Mouse (Mus musculus) CH12.LX (cell line): ENCODE measurements at regions not wholly inside any gene's neighbourhood (a gene's known extent, or its start where the extent isn't known, plus 50 kb on each side); places are given as distances from the start of the nearest gene placed in this dataset.

Experiments used
- CTCF ChIP-seq, 2 experiments: IDR thresholded peaks in 1 of 2; conservative IDR thresholded peaks in 1 of 2; 2 replicates each; pipeline ENCODE4 v1.5.1; 2011 to 2012; ENCODE audit warnings: low read depth in 2 of 2, low read length in 2 of 2, improper control_type of control experiment in 1 of 2, inconsistent platforms in 1 of 2, mild to moderate bottlenecking in 1 of 2, moderate library complexity in 1 of 2
- E2F4 ChIP-seq: IDR thresholded peaks from 2 replicates; pipeline ENCODE4 v1.6.1; 2011; ENCODE audit warnings: low read depth, low read length, improper control_type of control experiment; ENCODE audit not compliant: insufficient replicate concordance
- EP300 ChIP-seq: IDR thresholded peaks from 2 replicates; pipeline ENCODE4 v1.6.1; 2011; ENCODE audit warnings: low read length, improper control_type of control experiment
- HCFC1 ChIP-seq: IDR thresholded peaks from 2 replicates; pipeline ENCODE4 v1.6.1; 2012; ENCODE audit warnings: low read depth, mild to moderate bottlenecking, inconsistent platforms, low read length, improper control_type of control experiment
- MAFK ChIP-seq: IDR thresholded peaks from 2 replicates; pipeline ENCODE4 v1.6.1; 2011; ENCODE audit warnings: low read length, improper control_type of control experiment; ENCODE audit not compliant: insufficient replicate concordance
- MAX ChIP-seq: IDR thresholded peaks from 2 replicates; pipeline ENCODE4 v1.6.1; 2011; ENCODE audit warnings: low read length, improper control_type of control experiment
- MAZ ChIP-seq: IDR thresholded peaks from 2 replicates; pipeline ENCODE4 v1.6.1; 2012; ENCODE audit warnings: low read depth, mild to moderate bottlenecking, inconsistent platforms, low read length, improper control_type of control experiment, moderate library complexity
- NRF1 ChIP-seq: IDR thresholded peaks from 2 replicates; pipeline ENCODE4 v1.6.1; 2014; ENCODE audit warnings: low read depth, mild to moderate bottlenecking, inconsistent platforms, low read length, improper control_type of control experiment, moderate library complexity
- POLR2A ChIP-seq: IDR thresholded peaks from 2 replicates; pipeline ENCODE4 v1.6.1; 2011; ENCODE audit warnings: low read depth, mild to moderate bottlenecking, improper control_type of control experiment, low read length
- POLR2AphosphoS2 ChIP-seq: IDR thresholded peaks from 2 replicates; pipeline ENCODE4 v1.6.1; 2011; ENCODE audit warnings: low read depth, low read length, improper control_type of control experiment
- SIN3A ChIP-seq: IDR thresholded peaks from 2 replicates; pipeline ENCODE4 v1.6.1; 2012; ENCODE audit warnings: low read length, improper control_type of control experiment, inconsistent platforms
- TBP ChIP-seq: conservative IDR thresholded peaks from 2 replicates; pipeline ENCODE4 v1.6.1; 2011; ENCODE audit warnings: low read depth, low read length, improper control_type of control experiment

- TF ChIP-seq CTCF (conservative IDR thresholded peaks at IDR 0.05 in 1 of 2, IDR thresholded peaks at IDR 0.05 in 1 of 2; ENCODE audit: low read depth in 2 of 2, low read length in 2 of 2), result no peak
- no peak for TF ChIP-seq E2F4
- no peak for TF ChIP-seq SIN3A
- no peak for TF ChIP-seq EP300
- TF ChIP-seq TBP, result no peak
- no peak for TF ChIP-seq MAX
- TF ChIP-seq NRF1, result no peak
- no peak for TF ChIP-seq POLR2AphosphoS2
- no peak for TF ChIP-seq MAZ
- TF ChIP-seq POLR2A, result no peak
- no peak for TF ChIP-seq HCFC1
- TF ChIP-seq MAFK, result no peak
These were observed 197.1 kb upstream of the Lyplal1 start for GRCm38 (mm10) chr1:186314180-186314579.
